Mouse (Mus musculus) layer of hippocampus, postnatal 36 days (tissue): ENCODE data around the gene Depdc7. TPM values are rescaled to one million over a fixed set of nuclear protein-coding genes. Genes with fewer than 3 reads are reported as not detected.

Experiments
- DNase-seq, 2 experiments: peaks; one replicate each; pipeline ENCODE4 v3.0.0; 2022
- total RNA-seq, 2 experiments: library from RNA; stranded (reverse); gene quantifications; 2 replicates each; pipeline ENCODE4 v1.2.3; 2021

Depdc7 gene
- total RNA-seq, result 1 to 10 TPM; 1.9 to 2.2 TPM

- DNase-seq, result peak; percentile 82 to 84
Measured at GRCm38 (mm10) chr2:104742741-104743064, at the start of gene Depdc7. Gene Depdc7, minus strand, starts transcription at chr2:104742878.

- DNase-seq, result no peak
Measured at GRCm38 (mm10) chr2:104774763-104775162, 32.1 kb upstream of the Depdc7 start.

- DNase-seq, result no peak
Measured at GRCm38 (mm10) chr2:104768697-104769096, 26.0 kb upstream of the Depdc7 start.

GRCm38 (mm10) chr2:104764018-104764417, 21.3 kb upstream of the Depdc7 start:
- no peak for DNase-seq

GRCm38 (mm10) chr2:104763134-104763703, 20.5 kb upstream of the Depdc7 start:
- no peak for DNase-seq

GRCm38 (mm10) chr2:104750611-104751010, 7.9 kb upstream of the Depdc7 start:
- DNase-seq, result no peak

GRCm38 (mm10) chr2:104748652-104749183, 6.0 kb upstream of the Depdc7 start:
- no peak for DNase-seq

GRCm38 (mm10) chr2:104746251-104746650, 3.6 kb upstream of the Depdc7 start:
- DNase-seq, result no peak

GRCm38 (mm10) chr2:104743971-104744370, 1.3 kb upstream of the Depdc7 start:
- no peak for DNase-seq

GRCm38 (mm10) chr2:104743160-104743559, 482 bp upstream of the Depdc7 start:
- no peak for DNase-seq

- DNase-seq, result no peak
Measured at GRCm38 (mm10) chr2:104741896-104742740, 560 bp downstream of the Depdc7 start.

- DNase-seq, result no peak
Measured at GRCm38 (mm10) chr2:104741015-104741758, 1.5 kb downstream of the Depdc7 start.

- DNase-seq, result no peak
Measured at GRCm38 (mm10) chr2:104740248-104740949, 2.3 kb downstream of the Depdc7 start.

- no peak for DNase-seq
Measured at GRCm38 (mm10) chr2:104739691-104740090, 3.0 kb downstream of the Depdc7 start.

GRCm38 (mm10) chr2:104736241-104736640, 6.4 kb downstream of the Depdc7 start:
- no peak for DNase-seq

GRCm38 (mm10) chr2:104732562-104733256, 10.0 kb downstream of the Depdc7 start:
- DNase-seq, result no peak

- no peak for DNase-seq
Measured at GRCm38 (mm10) chr2:104732033-104732444, 10.6 kb downstream of the Depdc7 start.

- no peak for DNase-seq
Measured at GRCm38 (mm10) chr2:104727369-104727768, 15.3 kb downstream of the Depdc7 start.

- DNase-seq, result no peak
Measured at GRCm38 (mm10) chr2:104722021-104722420, 20.7 kb downstream of the Depdc7 start.

GRCm38 (mm10) chr2:104717827-104718226, 24.9 kb downstream of the Depdc7 start:
- no peak for DNase-seq

GRCm38 (mm10) chr2:104717231-104717735, 25.4 kb downstream of the Depdc7 start:
- no peak for DNase-seq

- DNase-seq, result no peak
Measured at GRCm38 (mm10) chr2:104716279-104716678, 26.4 kb downstream of the Depdc7 start, which contains the start of gene Pin1rt1. Gene Pin1rt1, minus strand, starts transcription at chr2:104716379.
